8 mouse cellular contexts compared by ENCODE assay signal in the genomic region with DNA sequence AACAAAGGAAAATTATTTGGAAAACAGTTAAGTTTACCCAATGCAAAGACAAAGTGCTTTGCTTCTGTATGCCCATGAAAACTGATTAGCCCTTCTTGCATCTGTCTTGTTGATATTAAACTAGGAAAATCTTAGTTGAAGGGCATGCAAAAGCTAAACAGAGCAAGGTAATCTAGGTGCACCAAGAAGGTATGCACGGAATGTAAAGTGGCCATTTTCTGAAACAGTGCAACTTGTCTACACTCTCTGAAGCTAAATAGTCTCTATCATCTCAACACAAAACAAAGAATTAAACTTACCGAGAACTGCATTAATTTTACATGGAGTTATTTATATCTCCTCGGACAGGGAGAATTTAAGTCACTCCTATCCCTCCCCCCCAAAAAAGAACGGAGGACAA. TPM values are rescaled to one million over a fixed set of nuclear protein-coding genes. Genes with fewer than 3 reads are reported as not detected.
DNase-seq lines count a peak whose midpoint lies in the region; ATAC-seq and TF ChIP-seq lines count a peak whose summit lies in the region.

No protein-coding gene starts in this region.

- H3K36me3 ChIP-seq in kidney, postnatal 0 days (ENCODE audit: insufficient read depth, low read length), result no peaks in the 10 kb centered on the region
- no peaks in the 10 kb centered on the region for H3K36me3 ChIP-seq in embryonic facial prominence, embryonic 13.5 days
- H3K36me3 ChIP-seq in intestine, embryonic 15.5 days, result no peaks in the 10 kb centered on the region
- H3K36me3 ChIP-seq in myocyte (ENCODE audit: control insufficient read depth, insufficient read depth), result no peaks in the 10 kb centered on the region

- TF ChIP-seq POLR2A in myocyte (IDR thresholded peaks at IDR 0.05; ENCODE audit: insufficient read length, low read depth), result no peak

- peak overlapping the region; percentile 65 for H3K9ac ChIP-seq in kidney, postnatal 0 days (ENCODE audit: low read depth, low read length)
- peak overlapping the region; percentile 71 for H3K9ac ChIP-seq in embryonic facial prominence, embryonic 13.5 days
- peak overlapping the region; percentile 45 for H3K9ac ChIP-seq in intestine, embryonic 15.5 days

- H3K27me3 ChIP-seq in kidney, postnatal 0 days (ENCODE audit: insufficient read depth, low read length), result no peaks in the 10 kb centered on the region
- H3K27me3 ChIP-seq in embryonic facial prominence, embryonic 13.5 days, result no peaks in the 10 kb centered on the region
- no peaks in the 10 kb centered on the region for H3K27me3 ChIP-seq in intestine, embryonic 15.5 days (replicated peaks)
- H3K27me3 ChIP-seq in myocyte (ENCODE audit: control insufficient read depth, insufficient read depth, insufficient read length), result no peaks in the 10 kb centered on the region

- ATAC-seq in kidney, postnatal 0 days (replicated peaks; ENCODE audit: low FRiP score, low read depth), result no peak
- ATAC-seq in embryonic facial prominence, embryonic 13.5 days (ENCODE audit: insufficient number of reproducible peaks, insufficient read depth, low FRiP score, low TSS enrichment, low read depth), result no peak
- ATAC-seq in intestine, embryonic 15.5 days, result peak; percentile 35

- H3K27ac ChIP-seq in kidney, postnatal 0 days, result peak overlapping the region; percentile 93
- H3K27ac ChIP-seq in embryonic facial prominence, embryonic 13.5 days, result peak overlapping the region; percentile 80
- H3K27ac ChIP-seq in intestine, embryonic 15.5 days, result peak overlapping the region; percentile 51

- DNase-seq in kidney, postnatal 0 days (ENCODE audit: low spot score), result peak; percentile 41
- no peak for DNase-seq in kidney, postnatal 14 days
- no peak for DNase-seq in frontal cortex, postnatal 10 days (ENCODE audit: low spot score in 2 of 2)
- DNase-seq in embryo, embryonic 10.5 days (ENCODE audit: low spot score), result no peak
- no peak for DNase-seq in urinary bladder, adult 2 months (ENCODE audit: low spot score)

- H3K4me3 ChIP-seq in kidney, postnatal 0 days (replicated peaks; ENCODE audit: low read depth, low read length), result peak overlapping the region; percentile 51
- H3K4me3 ChIP-seq in embryonic facial prominence, embryonic 13.5 days, result peak overlapping the region; percentile 55
- peak overlapping the region; percentile 48 for H3K4me3 ChIP-seq in intestine, embryonic 15.5 days (replicated peaks)
- peak overlapping the region; percentile 33 for H3K4me3 ChIP-seq in myocyte

- peaks cover 94% of the 10 kb centered on the region for H3K79me2 ChIP-seq in myocyte (ENCODE audit: control insufficient read depth, insufficient read depth)

- no peak for TF ChIP-seq CTCF in kidney, postnatal 0 days (IDR thresholded peaks at IDR 0.05; ENCODE audit: low read depth)

- peaks cover 29% of the 10 kb centered on the region for H3K4me1 ChIP-seq in kidney, postnatal 0 days (replicated peaks; ENCODE audit: insufficient read depth, low read length)
- H3K4me1 ChIP-seq in embryonic facial prominence, embryonic 13.5 days, result peaks cover 33% of the 10 kb centered on the region
- H3K4me1 ChIP-seq in intestine, embryonic 15.5 days (replicated peaks), result peaks cover 23% of the 10 kb centered on the region

- H3K4me2 ChIP-seq in kidney, postnatal 0 days (ENCODE audit: low read length), result peak overlapping the region; percentile 67
- H3K4me2 ChIP-seq in embryonic facial prominence, embryonic 13.5 days, result peak overlapping the region; percentile 72
- peak overlapping the region; percentile 69 for H3K4me2 ChIP-seq in intestine, embryonic 15.5 days (replicated peaks)
- H3K4me2 ChIP-seq in myocyte (ENCODE audit: low read depth), result peak overlapping the region; percentile 86

- 4% methylated on average over 4 of the region's 4 CpGs for WGBS in kidney, postnatal 0 days
- WGBS in embryonic facial prominence, embryonic 13.5 days, result 12% methylated on average over 4 of the region's 4 CpGs
- 5% methylated on average over 4 of the region's 4 CpGs for WGBS in intestine, embryonic 15.5 days

- H3ac ChIP-seq in myocyte (ENCODE audit: control insufficient read depth, insufficient read length), result no peak overlapping the region

- H3K9me3 ChIP-seq in kidney, postnatal 0 days (replicated peaks; ENCODE audit: low read length), result no peaks in the 10 kb centered on the region
- no peaks in the 10 kb centered on the region for H3K9me3 ChIP-seq in embryonic facial prominence, embryonic 13.5 days
- H3K9me3 ChIP-seq in intestine, embryonic 15.5 days, result no peaks in the 10 kb centered on the region

TF ChIP-seq in myocyte, 11 proteins besides CTCF, POLR2A, EP300 and RAD21:
- TF ChIP-seq CEBPB (IDR thresholded peaks at IDR 0.05; ENCODE audit: insufficient read depth, poor library complexity, severe bottlenecking), result no peak
- no peak for TF ChIP-seq SRF (IDR thresholded peaks at IDR 0.05; ENCODE audit: control insufficient read depth, insufficient read length, low read depth)
- no peak for TF ChIP-seq POLR2AphosphoS2 (IDR thresholded peaks at IDR 0.05; ENCODE audit: insufficient read length, low read depth)
- no peak for TF ChIP-seq E2F4 (IDR thresholded peaks at IDR 0.05; ENCODE audit: insufficient read depth)
- TF ChIP-seq REST (IDR thresholded peaks at IDR 0.05; ENCODE audit: insufficient read depth, insufficient read length), result no peak
- TF ChIP-seq MYOD1 (IDR thresholded peaks at IDR 0.05; ENCODE audit: control insufficient read depth in 1 of 3, insufficient read length in 2 of 3, low read depth in 2 of 3), result no peak
- TF ChIP-seq USF1 (IDR thresholded peaks at IDR 0.05; ENCODE audit: low read depth), result no peak
- TF ChIP-seq TCF12 (IDR thresholded peaks at IDR 0.05; ENCODE audit: insufficient read depth, poor library complexity, severe bottlenecking), result no peak
- no peak for TF ChIP-seq TCF3 (IDR thresholded peaks at IDR 0.05; ENCODE audit: insufficient read length, low read depth)
- no peak for TF ChIP-seq MYOG (IDR thresholded peaks at IDR 0.05; ENCODE audit: control insufficient read depth in 1 of 3, insufficient read depth in 1 of 3, insufficient read length in 2 of 3, low read depth in 2 of 3)
- no peak for TF ChIP-seq MAX (IDR thresholded peaks at IDR 0.05; ENCODE audit: low read depth)

RNA-seq across cellular contexts. Expression of a gene that starts 16.2 kb away (rescaled TPM):
- polyA plus RNA-seq in kidney, postnatal 0 days (2015; fragmentation: Nextera tagmentation; extraction: Ambion mirVana), result 107 and 108 TPM in 2 replicates
- 99.4 and 106 TPM in 2 replicates for polyA plus RNA-seq in embryonic facial prominence, embryonic 13.5 days (2015; fragmentation: Nextera tagmentation; extraction: Ambion mirVana)
- polyA plus RNA-seq in intestine, embryonic 15.5 days (2015; fragmentation: Nextera tagmentation; extraction: Ambion mirVana), result 77.8 and 86.2 TPM in 2 replicates
- polyA plus RNA-seq in myocyte (2012; fragmentation: generic; extraction: Trizol), result 44.3 TPM
- polyA plus RNA-seq in urinary bladder, adult 2 months (2012; rRNA removed), result 69.4 and 76.6 TPM in 2 replicates

RNA-seq across cellular contexts. Expression of a gene that starts 39.5 kb away (rescaled TPM):
- 0.21 and 0.22 TPM in 2 replicates for polyA plus RNA-seq in kidney, postnatal 0 days (2015; fragmentation: Nextera tagmentation; extraction: Ambion mirVana)
- 0.87 and 1.2 TPM in 2 replicates for polyA plus RNA-seq in embryonic facial prominence, embryonic 13.5 days (2015; fragmentation: Nextera tagmentation; extraction: Ambion mirVana)
- 1.3 and 1.4 TPM in 2 replicates for polyA plus RNA-seq in intestine, embryonic 15.5 days (2015; fragmentation: Nextera tagmentation; extraction: Ambion mirVana)
- 0.02 TPM for polyA plus RNA-seq in myocyte (2012; fragmentation: generic; extraction: Trizol)
- polyA plus RNA-seq in urinary bladder, adult 2 months (2012; rRNA removed), result 0.19 and 0.28 TPM in 2 replicates
